Mouse (Mus musculus): ENCODE results near the gene Sirpb1a. TPM values are rescaled to one million over a fixed set of nuclear protein-coding genes. Genes with fewer than 3 reads are reported as not detected.

Sirpb1a gene
- polyA plus RNA-seq (2015; fragmentation: Nextera tagmentation; extraction: Ambion mirVana), result 0.81 and 1.3 TPM in 2 replicates

DNA sequence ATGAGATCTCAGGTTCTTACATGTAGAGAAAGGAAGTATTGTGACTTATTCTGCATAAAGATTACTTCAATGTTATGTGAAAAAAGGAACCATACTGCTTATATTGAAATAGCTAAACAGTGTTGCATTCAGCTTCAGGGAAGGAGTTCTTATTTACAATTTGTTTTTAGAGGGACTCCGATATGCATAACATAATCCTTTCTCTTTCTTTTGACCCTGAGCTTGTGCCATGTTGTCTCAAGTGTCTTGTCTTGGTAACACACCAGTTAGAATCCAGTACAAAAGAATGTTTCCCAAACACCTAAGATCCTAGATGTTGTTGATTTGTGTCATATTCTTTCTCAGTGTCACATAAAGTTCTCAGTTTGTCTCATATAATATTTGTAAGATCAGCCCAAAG lies at the start of gene Sirpb1a:
Gene Sirpb1a (minus strand): TSS at position 74 of the 400 bp plus-strand sequence.

DNA sequence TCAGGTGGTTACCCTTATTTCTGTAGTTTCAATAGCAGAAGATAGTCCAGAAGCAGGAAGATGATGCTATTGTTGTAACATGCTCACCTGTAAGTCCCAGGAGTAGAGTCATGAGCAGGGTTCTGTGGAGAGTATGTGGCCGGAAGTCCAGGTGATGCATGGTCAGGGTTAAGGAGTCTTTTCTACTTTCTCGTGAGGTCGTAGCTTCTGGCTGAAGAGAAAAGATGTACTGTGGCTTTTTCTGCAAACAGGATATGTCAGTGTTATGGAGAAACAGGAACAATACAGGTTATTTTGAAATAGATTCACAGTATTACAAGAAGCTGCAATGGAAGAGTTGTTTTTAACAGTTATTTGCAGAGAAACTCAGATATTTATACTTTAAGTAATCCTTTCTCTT lies 94.3 kb downstream of the Sirpb1a start, which contains the start of gene Gm9733:
Gene Gm9733 (minus strand): TSS at position 240 of the 400 bp plus-strand sequence.

Other genes starting within 250 kb of the Sirpb1a start
- 9.6 and 14.2 TPM in 2 replicates for gene Gm9733, start 94.2 kb downstream of the Sirpb1a start, polyA plus RNA-seq (2015; fragmentation: Nextera tagmentation; extraction: Ambion mirVana)
- gene Sirpb1b, start 148.5 kb upstream of the Sirpb1a start, polyA plus RNA-seq (2015; fragmentation: Nextera tagmentation; extraction: Ambion mirVana), result 5.6 and 7.8 TPM in 2 replicates